Mouse (Mus musculus) hindbrain, embryonic 14.5 days (tissue): Measurements from ENCODE around the gene Gpr182. TPM values are rescaled to one million over a fixed set of nuclear protein-coding genes. Genes with fewer than 3 reads are reported as not detected.

Experiments used
- ATAC-seq: fragments of 200-750 bp; cut with Nextera tagmentation; 2 replicates; pipeline ENCODE4 v1.8.0; 2017; ENCODE audit warnings: moderate number of reproducible peaks, mild to moderate bottlenecking, moderate TSS enrichment, moderate library complexity; ENCODE audit not compliant: low FRiP score
- DNase-seq: peaks from one replicate; pipeline ENCODE4 v3.0.0-alpha.2; 2015; ENCODE audit warnings: low spot score
- H3K27ac ChIP-seq: fragments of 300-500 bp; sonication (generic); 2 replicates; pipeline ENCODE4 v1.5.1; 2014; ENCODE audit warnings: mild to moderate bottlenecking, moderate library complexity
- H3K27me3 ChIP-seq: fragments of 300-500 bp; sonication (generic); 2 replicates; pipeline ENCODE4 v1.6.1; 2014; ENCODE audit warnings: mild to moderate bottlenecking, low read length, mixed read lengths; ENCODE audit not compliant: control insufficient read depth, insufficient read depth
- H3K36me3 ChIP-seq: fragments of 300-500 bp; sonication (generic); replicated peaks from 2 replicates; pipeline ENCODE4 v1.6.1; 2014; ENCODE audit not compliant: control insufficient read depth, insufficient read depth
- H3K4me1 ChIP-seq: fragments of 300-500 bp; sonication (generic); replicated peaks from 2 replicates; pipeline ENCODE4 v1.6.1; 2014; ENCODE audit warnings: antibody characterized with exemption, low read length, mixed read lengths; ENCODE audit not compliant: control insufficient read depth, insufficient read depth
- H3K4me2 ChIP-seq: fragments of 300-500 bp; sonication (generic); replicated peaks from 2 replicates; pipeline ENCODE4 v1.6.1; 2014; ENCODE audit warnings: mild to moderate bottlenecking, moderate library complexity
- H3K4me3 ChIP-seq: fragments of 300-500 bp; sonication (generic); replicated peaks from 2 replicates; pipeline ENCODE4 v1.5.1; 2014; ENCODE audit warnings: mild to moderate bottlenecking, low read length
- H3K9ac ChIP-seq: fragments of 300-500 bp; sonication (generic); 2 replicates; pipeline ENCODE4 v1.6.1; 2014
- H3K9me3 ChIP-seq: fragments of 300-500 bp; sonication (generic); 2 replicates; pipeline ENCODE4 v1.6.1; 2016; ENCODE audit warnings: low read length; ENCODE audit not compliant: control insufficient read depth
- WGBS: fragments of 180-500 bp; shearing (Covaris S2); extraction: QIAGEN DNeasy Blood & Tissue Kit; methylation state at CpG from one replicate; pipeline ENCODE4 v1.1.7; 2014; 5-methylcytosine and 5-hydroxymethylcytosine counted together
- polyA plus RNA-seq: library from polyadenylated mRNA; unstranded; fragments of >200 nt; fragmentation: Nextera tagmentation; extraction: Ambion mirVana; gene quantifications from 2 replicates; pipeline ENCODE4 v1.2.1, GENCODE M21; 2014

Gene Gpr182
- polyA plus RNA-seq, 1 experiment from 2014 or later = 0.70 TPM

DNA sequence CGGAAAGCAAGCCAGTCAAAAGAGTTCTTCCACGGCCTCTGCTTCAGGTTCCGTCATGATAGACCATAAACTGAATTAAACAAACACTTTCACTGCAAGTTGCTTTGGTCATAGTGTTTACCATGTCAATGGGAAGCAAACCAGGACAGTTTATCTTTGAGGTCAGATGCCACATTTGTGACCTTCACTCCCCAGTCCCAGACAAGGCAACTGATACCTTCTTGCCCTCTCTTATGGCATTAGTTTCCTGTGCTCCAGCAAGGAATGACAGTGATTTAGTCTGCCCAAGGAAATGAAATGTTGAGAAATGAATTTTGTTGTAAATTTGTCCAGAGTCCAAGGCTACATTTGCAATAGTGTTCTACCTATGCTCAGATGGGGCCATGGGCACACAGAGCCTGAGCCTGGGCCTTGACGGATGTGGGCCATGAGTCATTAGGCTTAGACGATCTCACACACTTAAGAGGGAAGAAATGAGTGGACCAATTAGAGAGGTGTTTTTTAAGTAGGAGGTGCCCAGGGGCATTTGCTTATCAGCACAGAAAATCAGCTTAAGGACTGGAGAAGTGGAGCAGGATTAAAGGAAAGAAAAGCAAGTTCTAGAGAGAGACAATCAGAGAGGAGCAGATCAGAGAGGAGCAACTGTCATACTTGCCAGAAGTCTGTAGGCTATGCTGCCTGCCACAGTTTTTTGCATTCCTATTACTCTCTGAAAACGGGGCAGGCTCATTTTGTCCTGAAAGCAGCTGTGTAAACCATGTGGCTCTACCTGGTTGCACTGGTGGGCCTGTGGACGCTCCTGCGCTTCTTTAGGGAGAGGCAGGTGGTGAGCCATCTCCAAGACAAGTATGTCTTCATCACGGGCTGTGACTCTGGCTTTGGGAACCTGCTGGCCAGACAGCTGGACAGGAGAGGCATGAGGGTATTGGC lies 7.9 kb upstream of the Gpr182 start, which contains the start of the genes Rdh1 and Rdh16f1:
TSS of gene Rdh1 (plus strand) at position 541 of the 930 bp plus-strand sequence.
TSS of gene Rdh16f1 (plus strand) at position 607 of the 930 bp plus-strand sequence.
- 80% methylated on average over 9 of the region's 9 CpGs for WGBS
- H3K4me1 ChIP-seq = no peaks in the 10 kb centered on the region
- H3K27me3 ChIP-seq = no peaks in the 10 kb centered on the region
- H3K27ac ChIP-seq = no peak within 1 kb of the TSS
- no peaks in the 10 kb centered on the region for H3K9me3 ChIP-seq
- no peak for DNase-seq
- H3K9ac ChIP-seq = no peak within 1 kb of the TSS
- no peak for ATAC-seq
- no peak within 1 kb of the TSS for H3K4me2 ChIP-seq
- no peaks in the 10 kb centered on the region for H3K36me3 ChIP-seq
- H3K4me3 ChIP-seq = no peak within 1 kb of the TSS

DNA sequence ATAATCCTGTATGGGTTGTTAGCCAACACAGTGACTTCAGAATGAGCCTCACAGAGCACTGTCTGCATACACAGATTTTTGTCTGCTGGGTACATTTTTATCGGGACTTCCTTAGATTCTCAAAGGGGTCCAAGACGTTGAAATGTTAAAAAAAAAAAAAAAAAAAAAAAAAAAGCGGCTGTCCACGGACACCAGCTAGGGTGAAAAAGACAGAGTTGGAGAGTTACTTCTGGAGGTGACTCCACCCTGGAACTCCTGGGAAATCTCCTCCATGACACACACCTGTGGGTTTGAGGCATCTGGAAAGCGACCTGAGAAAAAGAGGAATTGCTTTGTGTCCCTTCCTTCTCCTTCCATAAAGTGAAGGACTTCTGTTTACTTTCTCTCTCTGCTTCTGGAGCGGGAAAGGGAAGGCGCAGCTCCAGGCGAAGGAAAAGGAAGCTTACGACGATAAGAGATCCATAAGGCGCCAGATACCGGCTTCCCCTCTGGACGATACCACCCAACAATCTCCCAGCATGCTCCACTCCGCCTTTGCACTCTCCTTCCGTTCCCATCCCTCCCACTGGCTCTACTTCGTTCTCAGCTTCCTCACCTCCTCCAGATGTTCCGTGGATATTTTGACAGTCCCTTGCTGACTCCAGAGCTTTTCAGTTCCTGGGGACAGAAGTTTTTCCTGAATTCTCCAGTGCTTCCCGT lies 4.4 kb upstream of the Gpr182 start:
- Histone ChIP-seq H3K36me3 (no peaks in the 10 kb centered on the region), H3K9me3 (no peaks in the 10 kb centered on the region), H3K4me3 (no peak overlapping the region), H3K9ac (no peak overlapping the region), H3K4me2 (peak overlapping the region; percentile 36), H3K27ac (no peak overlapping the region), H3K4me1 (no peaks in the 10 kb centered on the region), H3K27me3 (no peaks in the 10 kb centered on the region)
- no peak for ATAC-seq
- WGBS = 55% methylated on average over 18 of the region's 18 CpGs
- DNase-seq = no peak

DNA sequence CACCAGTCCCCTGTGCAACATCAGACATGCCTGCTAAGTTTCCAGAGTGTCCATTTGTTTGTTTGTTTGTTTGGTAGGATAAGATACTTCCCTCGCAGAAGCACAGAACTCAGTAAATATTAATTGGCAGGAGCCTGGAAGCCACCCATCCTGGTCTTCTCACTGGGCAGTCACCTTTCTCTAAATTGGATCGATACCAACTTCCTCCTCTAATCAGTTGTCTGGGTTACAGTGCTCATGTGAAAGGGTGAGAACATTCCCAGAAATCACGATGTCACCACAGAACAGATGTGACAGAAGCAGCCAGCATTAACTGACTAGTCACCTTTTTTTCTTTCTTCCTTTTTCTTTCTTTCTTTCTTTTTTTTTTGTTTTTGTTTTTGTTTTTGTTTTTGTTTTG lies 3.7 kb upstream of the Gpr182 start:
- H3K4me2 ChIP-seq = no peak overlapping the region
- no peaks in the 10 kb centered on the region for H3K36me3 ChIP-seq
- no peak overlapping the region for H3K9ac ChIP-seq
- ATAC-seq (no peak), DNase-seq (no peak)
- H3K4me1 ChIP-seq = no peaks in the 10 kb centered on the region
- H3K4me3 ChIP-seq = no peak overlapping the region
- no peak overlapping the region for H3K27ac ChIP-seq
- no peaks in the 10 kb centered on the region for H3K27me3 ChIP-seq
- 84% methylated on average over 3 of the region's 3 CpGs for WGBS
- H3K9me3 ChIP-seq = no peaks in the 10 kb centered on the region

DNA sequence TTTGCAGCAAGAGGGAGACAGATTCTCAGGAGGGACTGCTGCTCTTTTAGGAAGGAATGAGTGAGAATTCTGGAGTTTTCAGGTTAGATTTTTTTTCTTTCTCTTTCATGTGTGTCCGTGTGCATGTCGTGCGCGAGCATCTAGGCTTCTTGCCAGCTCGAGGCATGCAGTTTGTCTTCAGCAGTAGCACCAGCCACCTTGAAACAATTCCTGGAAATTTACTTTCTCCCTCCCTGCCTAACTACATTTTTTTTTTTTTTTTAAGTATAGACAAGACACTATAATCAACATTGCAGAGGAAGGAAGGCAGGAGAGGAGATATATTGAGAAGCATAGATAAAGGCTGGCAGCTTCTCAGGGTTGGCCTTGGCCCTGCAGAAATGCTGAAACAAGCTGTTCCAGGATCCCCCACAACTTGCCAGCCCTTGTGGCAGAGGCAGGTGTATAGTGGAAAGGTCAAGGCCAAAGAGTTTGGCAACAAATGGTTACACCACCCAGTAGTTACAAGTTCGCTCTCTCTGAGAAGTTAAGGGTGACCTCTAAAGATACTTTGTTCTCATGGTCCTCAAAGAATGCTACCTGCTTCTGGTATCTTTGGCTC lies 3.1 kb upstream of the Gpr182 start:
- Histone ChIP-seq H3K9ac (no peak overlapping the region), H3K9me3 (no peaks in the 10 kb centered on the region), H3K4me3 (no peak overlapping the region), H3K4me1 (no peaks in the 10 kb centered on the region), H3K36me3 (no peaks in the 10 kb centered on the region), H3K4me2 (no peak overlapping the region), H3K27me3 (no peaks in the 10 kb centered on the region), H3K27ac (no peak overlapping the region)
- ATAC-seq (no peak), DNase-seq (no peak)
- 81% methylated on average over 6 of the region's 6 CpGs for WGBS

DNA sequence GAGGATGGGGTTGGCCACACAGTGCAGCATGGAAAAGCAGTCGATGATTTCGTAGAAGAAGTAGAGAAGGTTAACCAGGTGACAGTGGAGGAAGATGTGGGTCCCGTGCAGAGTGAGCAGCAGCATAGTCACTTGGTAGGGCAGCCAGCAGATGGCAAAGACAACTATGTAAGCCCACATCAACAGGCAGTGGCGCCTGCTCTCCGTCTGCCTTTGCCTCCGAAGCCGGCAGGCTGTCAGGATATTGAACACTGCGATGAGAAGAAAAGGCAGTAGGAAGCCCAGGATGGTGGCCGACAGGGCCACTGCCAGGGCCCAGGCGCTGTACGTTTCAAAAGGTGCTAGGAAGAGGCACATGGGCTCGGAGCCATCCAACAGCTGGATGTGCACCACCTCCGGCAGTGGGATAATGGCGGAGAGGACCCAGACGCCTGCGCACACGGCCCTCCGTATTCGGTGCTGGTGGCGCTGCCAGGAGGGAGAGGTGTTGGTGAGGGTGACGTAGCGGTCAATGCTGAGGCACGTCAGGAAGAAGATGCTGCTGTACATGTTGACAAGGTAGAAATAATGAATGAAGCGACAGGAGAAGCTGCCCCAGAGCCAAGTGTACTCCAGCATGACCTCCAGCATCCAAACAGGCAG lies 1.3 kb downstream of the Gpr182 start:
- Histone ChIP-seq H3K9ac (peak overlapping the region; percentile 29), H3K36me3 (peaks cover 27% of the 10 kb centered on the region), H3K4me1 (0 out of 2 replicates have a peak, but pooled peaks cover 8% of the 10 kb centered on the region), H3K4me3 (peak overlapping the region; percentile 17; the same call in 1 of the 2 replicates), H3K27ac (no peak overlapping the region), H3K9me3 (no peaks in the 10 kb centered on the region), H3K27me3 (no peaks in the 10 kb centered on the region), H3K4me2 (peak overlapping the region; percentile 41)
- peak; percentile 31; the same call in 1 of the 2 replicates for ATAC-seq
- WGBS = 51% methylated on average over 24 of the region's 24 CpGs
- DNase-seq = no peak

DNA sequence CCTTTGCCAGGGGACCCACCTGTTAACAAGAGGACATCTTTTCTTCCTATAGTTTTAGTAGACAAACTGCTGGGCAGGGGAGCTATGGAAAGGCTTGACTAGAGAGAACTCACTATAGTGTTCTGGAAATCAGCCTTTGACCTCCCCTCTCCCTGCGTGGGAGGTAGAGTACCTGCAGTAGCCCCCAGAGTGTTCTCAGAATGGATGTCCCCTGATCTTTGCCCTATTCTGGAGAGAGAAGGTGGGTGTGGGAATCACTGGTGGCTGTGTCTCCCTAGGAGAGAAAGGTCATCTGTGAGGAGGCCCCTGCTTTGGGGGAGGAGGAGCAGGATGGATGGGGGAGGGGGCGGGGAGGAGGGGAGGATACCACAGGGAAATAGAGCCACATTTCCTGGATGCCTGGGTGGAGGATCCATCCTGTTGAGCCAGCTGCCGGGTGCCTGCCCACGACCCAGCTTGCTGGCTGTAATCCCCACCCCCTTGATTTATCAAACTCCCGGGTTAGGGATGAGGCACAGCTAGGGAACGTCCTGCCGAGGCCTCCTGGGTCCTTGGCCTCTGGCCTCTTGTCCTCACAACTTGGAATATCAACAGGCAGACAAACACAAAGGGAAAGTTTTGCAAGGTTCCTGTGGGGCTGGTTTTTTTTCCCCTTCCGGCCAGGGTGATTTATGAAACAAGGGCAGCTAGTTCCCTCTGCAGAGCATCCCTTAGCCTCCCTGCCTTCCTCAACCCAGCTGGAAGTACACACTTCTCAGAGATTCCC lies 2.5 kb downstream of the Gpr182 start:
- Histone ChIP-seq H3K4me3 (no peak overlapping the region), H3K9me3 (no peaks in the 10 kb centered on the region), H3K27me3 (no peaks in the 10 kb centered on the region), H3K4me2 (no peak overlapping the region; the same call in 1 of the 2 replicates), H3K27ac (no peak overlapping the region), H3K4me1 (0 out of 2 replicates have a peak, but pooled peaks cover 8% of the 10 kb centered on the region), H3K36me3 (peaks cover 39% of the 10 kb centered on the region), H3K9ac (no peak overlapping the region)
- ATAC-seq = no peak
- DNase-seq = no peak
- 4% methylated on average over 7 of the region's 8 CpGs for WGBS

DNA sequence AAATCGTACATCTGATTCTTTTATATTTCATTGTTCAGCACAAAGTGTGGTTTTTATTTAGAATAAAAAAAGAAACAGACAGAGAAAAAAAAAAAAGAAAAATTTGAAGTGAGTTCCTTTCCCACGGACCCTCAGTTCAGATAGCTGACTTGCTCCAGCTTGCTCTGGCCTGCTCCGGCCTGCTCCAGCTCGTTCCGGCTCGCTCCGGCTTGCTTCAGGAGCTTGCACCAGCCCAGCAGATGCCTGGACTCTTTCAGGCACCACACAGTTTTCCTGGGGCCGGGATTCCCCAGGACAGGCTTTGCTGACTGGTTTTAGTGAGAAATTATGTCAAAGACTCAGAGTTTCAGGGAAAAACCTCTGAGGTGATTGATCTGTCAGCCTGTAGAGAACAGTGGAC lies 4.3 kb downstream of the Gpr182 start:
- Histone ChIP-seq H3K4me1 (0 out of 2 replicates have a peak, but pooled peaks cover 8% of the 10 kb centered on the region), H3K4me3 (no peak overlapping the region), H3K36me3 (peaks cover 57% of the 10 kb centered on the region), H3K4me2 (no peak overlapping the region), H3K9ac (no peak overlapping the region), H3K9me3 (no peaks in the 10 kb centered on the region), H3K27ac (no peak overlapping the region), H3K27me3 (no peaks in the 10 kb centered on the region)
- ATAC-seq (no peak), DNase-seq (no peak)
- 93% methylated on average over 8 of the region's 8 CpGs for WGBS

DNA sequence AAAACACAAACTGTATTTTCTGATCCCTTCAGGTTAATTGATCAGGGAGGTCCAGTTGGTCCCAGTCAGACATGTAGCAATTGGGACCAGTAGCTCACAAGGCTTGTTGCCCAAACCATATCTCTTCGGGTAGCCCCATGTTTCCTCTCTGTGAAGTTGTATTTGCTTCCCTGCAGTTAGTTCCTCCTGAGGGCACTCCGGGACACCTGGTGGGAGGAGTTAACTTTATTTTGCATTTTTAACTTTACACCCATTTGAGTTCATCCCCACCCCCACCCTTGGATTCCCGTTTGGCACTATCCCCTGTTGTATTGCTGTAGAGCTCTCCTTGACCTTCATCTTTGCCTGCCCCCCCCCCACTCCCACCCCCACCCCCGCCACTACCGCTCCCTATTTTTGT lies 5.6 kb downstream of the Gpr182 start:
- Histone ChIP-seq H3K27ac (no peak overlapping the region), H3K36me3 (peaks cover 68% of the 10 kb centered on the region), H3K4me1 (peaks cover 10% of the 10 kb centered on the region), H3K9ac (no peak overlapping the region), H3K4me3 (no peak overlapping the region), H3K9me3 (no peaks in the 10 kb centered on the region), H3K4me2 (no peak overlapping the region), H3K27me3 (no peaks in the 10 kb centered on the region)
- 90% methylated on average over 5 of the region's 5 CpGs for WGBS
- ATAC-seq = no peak
- no peak for DNase-seq
